Mouse (Mus musculus) heart, embryonic 14.5 days (tissue): Measurements from ENCODE around the gene Aldoc. TPM values are rescaled to one million over a fixed set of nuclear protein-coding genes. Genes with fewer than 3 reads are reported as not detected.

ENCODE experiments used
- ATAC-seq: fragments of 200-750 bp; cut with Nextera tagmentation; 2 replicates; pipeline ENCODE4 v1.8.0; 2017; ENCODE audit warnings: low read depth, moderate TSS enrichment; ENCODE audit not compliant: insufficient number of reproducible peaks, insufficient read depth, low FRiP score
- H3K27ac ChIP-seq, 2 experiments: fragments of 200-500 bp in 1 of 2; fragments of 300-500 bp in 1 of 2; sonication (generic) in 1 of 2; replicated peaks in 1 of 2; 2 replicates each; pipeline ENCODE4 v1.5.1; 2012 to 2014; ENCODE audit warnings: low read depth in 2 of 2, low read length in 2 of 2, control low read depth in 1 of 2, mild to moderate bottlenecking in 1 of 2, mixed read lengths in 1 of 2; ENCODE audit not compliant: control insufficient read depth in 1 of 2, insufficient read depth in 1 of 2
- H3K27me3 ChIP-seq: fragments of 300-500 bp; sonication (generic); 2 replicates; pipeline ENCODE4 v1.6.1; 2014; ENCODE audit warnings: mild to moderate bottlenecking, low read length, control low read depth; ENCODE audit not compliant: control insufficient read depth, insufficient read depth
- H3K36me3 ChIP-seq: fragments of 300-500 bp; sonication (generic); 2 replicates; pipeline ENCODE4 v1.6.1; 2014; ENCODE audit warnings: mild to moderate bottlenecking, control low read depth, low read length, mixed read lengths; ENCODE audit not compliant: control insufficient read depth, insufficient read depth
- H3K4me1 ChIP-seq, 2 experiments: fragments of 200-500 bp in 1 of 2; fragments of 300-500 bp in 1 of 2; sonication (generic) in 1 of 2; 2 replicates each; pipeline ENCODE4 v1.6.1; 2012 to 2014; ENCODE audit warnings: low read length in 2 of 2, control low read depth in 1 of 2, mixed read lengths in 1 of 2; ENCODE audit not compliant: control insufficient read depth in 2 of 2, insufficient read depth in 2 of 2
- H3K4me2 ChIP-seq: fragments of 300-500 bp; sonication (generic); 2 replicates; pipeline ENCODE4 v1.6.1; 2014; ENCODE audit warnings: mild to moderate bottlenecking, low read length
- H3K4me3 ChIP-seq, 2 experiments: fragments of 200-500 bp in 1 of 2; fragments of 300-500 bp in 1 of 2; sonication (generic) in 1 of 2; 2 replicates each; pipeline ENCODE4 v1.5.1; 2012 to 2014; ENCODE audit warnings: low read length in 2 of 2, mild to moderate bottlenecking in 2 of 2, control low read depth in 1 of 2, low read depth in 1 of 2, moderate library complexity in 1 of 2; ENCODE audit not compliant: control insufficient read depth in 1 of 2, insufficient read depth in 1 of 2
- H3K9ac ChIP-seq: fragments of 300-500 bp; sonication (generic); 2 replicates; pipeline ENCODE4 v1.6.1; 2014; ENCODE audit warnings: mild to moderate bottlenecking, low read length
- H3K9me3 ChIP-seq: fragments of 300-500 bp; sonication (generic); 2 replicates; pipeline ENCODE4 v1.6.1; 2016; ENCODE audit warnings: low read length, control low read depth; ENCODE audit not compliant: control insufficient read depth
- WGBS: fragments of 180-500 bp; shearing (Covaris S2); extraction: QIAGEN DNeasy Blood & Tissue Kit; methylation state at CpG from one replicate; pipeline ENCODE4 v1.1.7; 2014; 5-methylcytosine and 5-hydroxymethylcytosine counted together
- polyA plus RNA-seq: library from polyadenylated mRNA; unstranded; fragments of >200 nt; fragmentation: Nextera tagmentation; extraction: Ambion mirVana; gene quantifications from 2 replicates; pipeline ENCODE4 v1.2.1, GENCODE M21; 2014

Gene Aldoc
- polyA plus RNA-seq, 1 experiment from 2014 or later: 30.3 TPM

DNA sequence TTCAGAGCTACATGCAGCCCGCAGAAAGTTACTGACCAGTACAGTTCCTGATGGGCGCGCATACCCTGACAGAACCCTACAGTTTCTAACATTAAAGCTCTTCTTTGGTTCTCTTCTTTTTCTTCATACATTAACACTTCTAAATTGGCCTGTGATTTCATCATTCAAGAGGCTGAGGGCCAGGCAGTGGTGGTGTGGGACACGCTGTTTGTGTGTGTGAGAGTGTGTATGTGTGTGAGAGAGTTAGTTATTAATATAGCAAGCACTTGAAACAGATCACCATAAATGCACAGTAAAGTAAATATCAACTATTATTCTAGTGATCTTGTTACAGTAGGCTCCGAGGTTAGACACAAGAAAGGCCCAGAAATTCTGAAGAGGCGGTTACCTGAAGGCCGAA, 21.9 kb upstream of the Aldoc start:
- WGBS: 65% methylated on average over 7 of the region's 7 CpGs
- peak overlapping the region; percentile 80 for H3K9ac ChIP-seq
- no peak for ATAC-seq

DNA sequence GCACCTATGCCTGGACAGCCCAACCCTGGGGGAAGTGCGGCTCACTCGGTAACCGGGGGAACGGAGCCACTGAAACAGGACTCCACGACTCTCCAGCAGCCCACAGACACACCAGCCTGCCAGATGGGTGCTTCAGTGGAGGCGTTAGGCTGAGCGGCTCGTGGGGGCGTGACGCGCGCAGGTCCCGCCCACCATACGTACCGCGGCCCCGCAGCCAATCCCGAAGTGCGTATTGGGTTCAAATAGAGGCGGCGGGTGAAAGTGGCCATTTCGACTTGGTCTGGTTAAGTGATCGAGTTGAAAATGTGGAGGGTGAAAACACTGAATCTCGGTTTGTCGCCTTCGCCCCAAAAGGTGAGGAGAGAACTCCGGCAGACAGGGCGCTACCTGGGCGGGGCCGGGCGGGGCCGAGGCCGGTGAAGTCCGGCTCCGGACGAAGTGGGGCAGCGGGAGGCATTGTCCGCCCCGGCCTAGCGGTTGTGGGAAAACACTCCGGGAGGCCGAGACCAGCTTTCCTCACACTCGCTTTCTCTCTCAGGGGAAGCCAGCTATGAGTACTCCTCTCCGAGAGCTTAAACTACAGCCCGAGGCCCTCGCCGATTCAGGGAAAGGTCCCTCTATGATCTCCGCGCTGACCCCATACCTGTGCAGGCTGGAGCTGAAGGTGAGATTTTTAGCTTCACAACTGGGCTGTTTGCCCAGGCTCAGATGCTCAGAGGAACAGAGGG, 21.2 kb upstream of the Aldoc start, which contains the start of gene Spag5:
Gene Spag5, plus strand, starts transcription at position 173 of the 728 bp plus-strand sequence.
- WGBS: under 1% methylated on average over 49 of the region's 49 CpGs
- Histone ChIP-seq H3K27me3 (no peaks in the 10 kb centered on the region), H3K36me3 (peaks cover 33% of the 10 kb centered on the region), H3K4me1 (peaks cover 0 to 10% of the 10 kb centered on the region in 2 experiments; a peak in 1 of 4 replicates), H3K27ac (peak within 1 kb of the TSS; percentile 50 to 77; a peak in 3 of 4 replicates), H3K4me2 (peak within 1 kb of the TSS; percentile 89), H3K9ac (peak within 1 kb of the TSS; percentile 80), H3K4me3 (peak within 1 kb of the TSS; percentile 76 to 81), H3K9me3 (no peaks in the 10 kb centered on the region)
- peak; percentile 96 for ATAC-seq

More for the DNA sequence above, 21.9 kb upstream of the Aldoc start:
- peak overlapping the region; percentile 76 to 81 for H3K4me3 ChIP-seq
- H3K4me1 ChIP-seq: peaks cover 0 to 9% of the 10 kb centered on the region in 2 experiments; a peak in 1 of 4 replicates
- H3K27ac ChIP-seq: peak overlapping the region; percentile 43 to 77; a peak in 2 of 4 replicates
- H3K9me3 ChIP-seq: no peaks in the 10 kb centered on the region
- H3K27me3 ChIP-seq: no peaks in the 10 kb centered on the region
- H3K4me2 ChIP-seq: peak overlapping the region; percentile 89
- H3K36me3 ChIP-seq: peaks cover 27% of the 10 kb centered on the region

DNA sequence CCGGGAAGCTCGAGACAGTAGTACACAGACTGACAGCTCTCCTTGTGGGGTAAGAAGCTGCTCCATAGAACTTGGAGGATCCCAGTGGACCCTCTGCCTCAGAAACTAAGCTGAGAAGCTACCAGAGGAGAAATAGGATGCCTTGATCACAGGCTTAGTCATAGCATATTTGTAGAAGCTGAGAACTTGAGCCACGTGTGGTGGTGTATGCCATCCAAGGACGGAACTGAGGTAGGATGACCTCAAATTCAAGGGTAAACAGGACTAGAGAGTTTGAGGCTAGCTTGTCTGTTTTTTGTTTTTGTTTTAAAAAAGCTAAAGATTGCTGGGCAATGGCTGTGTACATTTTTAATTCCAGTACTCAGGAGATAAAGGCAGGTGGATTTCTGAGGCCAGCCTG, 17.5 kb upstream of the Aldoc start:
- Histone ChIP-seq H3K4me2 (no peak overlapping the region), H3K36me3 (peaks cover 62% of the 10 kb centered on the region), H3K27me3 (no peaks in the 10 kb centered on the region), H3K9me3 (no peaks in the 10 kb centered on the region), H3K9ac (no peak overlapping the region), H3K4me1 (peaks cover 0 to 13% of the 10 kb centered on the region in 2 experiments; a peak in 1 of 4 replicates), H3K4me3 (no peak overlapping the region), H3K27ac (no peak overlapping the region)
- 87% methylated on average over 4 of the region's 4 CpGs for WGBS
- no peak for ATAC-seq

DNA sequence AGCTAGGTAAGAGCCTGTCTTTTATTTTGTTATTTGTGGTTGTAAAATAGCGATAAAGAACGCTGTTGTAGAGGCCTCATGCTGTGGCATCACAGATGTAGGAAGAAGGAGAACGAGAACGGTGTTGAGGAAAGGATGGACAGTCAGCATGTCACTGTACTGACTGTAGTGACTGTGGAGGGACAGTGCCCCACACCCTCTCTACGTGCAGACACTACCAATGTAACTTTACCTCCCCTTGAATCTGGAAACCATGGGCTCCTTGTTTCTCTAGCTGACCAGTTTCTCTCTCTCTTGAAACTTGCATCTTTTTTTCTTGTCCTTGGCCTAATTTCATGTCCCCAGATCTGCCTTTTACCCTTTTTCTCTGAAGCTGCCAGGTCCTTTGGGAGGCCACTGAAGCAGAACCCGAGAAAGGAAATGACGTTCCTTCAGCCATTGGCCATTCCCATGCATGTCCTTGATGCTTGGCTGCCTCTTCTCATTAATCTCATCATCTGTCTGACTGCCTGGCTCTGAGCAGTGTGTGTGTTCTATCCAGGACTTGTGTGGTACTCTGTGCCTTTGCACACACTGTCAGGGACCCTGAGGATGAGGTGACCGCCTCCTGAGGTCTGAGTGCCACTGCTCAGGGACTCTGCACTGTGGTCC, 11.8 kb upstream of the Aldoc start:
- no peak for ATAC-seq
- Histone ChIP-seq H3K27ac (no peak overlapping the region), H3K9ac (no peak overlapping the region), H3K9me3 (no peaks in the 10 kb centered on the region), H3K4me1 (0 out of 4 replicates have a peak, but pooled peaks cover 0 to 3% of the 10 kb centered on the region in 2 experiments), H3K4me3 (no peak overlapping the region), H3K27me3 (no peaks in the 10 kb centered on the region), H3K36me3 (peaks cover 83% of the 10 kb centered on the region), H3K4me2 (no peak overlapping the region)
- 90% methylated on average over 8 of the region's 8 CpGs for WGBS

DNA sequence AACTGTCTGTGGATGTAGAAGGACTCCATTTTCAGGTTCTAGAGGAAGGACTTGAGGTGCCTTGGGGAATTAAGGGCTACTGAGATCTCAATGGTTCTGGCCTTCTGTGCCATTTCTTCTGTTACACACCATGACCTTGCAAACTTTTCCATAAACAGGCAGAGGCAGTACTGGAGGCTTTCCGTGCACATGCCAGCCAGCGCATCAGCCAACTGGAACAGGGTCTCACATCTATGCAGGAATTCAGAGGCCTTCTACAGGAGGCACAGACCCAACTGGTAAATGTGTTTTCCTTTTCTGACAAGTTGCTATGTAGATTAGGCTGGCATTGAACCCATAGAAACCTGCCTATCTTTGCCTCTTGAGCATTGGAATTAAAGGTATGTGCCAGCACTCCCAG, 9.1 kb upstream of the Aldoc start:
- no peaks in the 10 kb centered on the region for H3K4me1 ChIP-seq
- 81% methylated on average over 2 of the region's 2 CpGs for WGBS
- no peaks in the 10 kb centered on the region for H3K9me3 ChIP-seq
- ATAC-seq: no peak
- H3K4me2 ChIP-seq: no peak overlapping the region
- H3K27ac ChIP-seq: no peak overlapping the region
- H3K27me3 ChIP-seq: no peaks in the 10 kb centered on the region
- peaks cover 89% of the 10 kb centered on the region for H3K36me3 ChIP-seq
- H3K9ac ChIP-seq: no peak overlapping the region
- H3K4me3 ChIP-seq: no peak overlapping the region

DNA sequence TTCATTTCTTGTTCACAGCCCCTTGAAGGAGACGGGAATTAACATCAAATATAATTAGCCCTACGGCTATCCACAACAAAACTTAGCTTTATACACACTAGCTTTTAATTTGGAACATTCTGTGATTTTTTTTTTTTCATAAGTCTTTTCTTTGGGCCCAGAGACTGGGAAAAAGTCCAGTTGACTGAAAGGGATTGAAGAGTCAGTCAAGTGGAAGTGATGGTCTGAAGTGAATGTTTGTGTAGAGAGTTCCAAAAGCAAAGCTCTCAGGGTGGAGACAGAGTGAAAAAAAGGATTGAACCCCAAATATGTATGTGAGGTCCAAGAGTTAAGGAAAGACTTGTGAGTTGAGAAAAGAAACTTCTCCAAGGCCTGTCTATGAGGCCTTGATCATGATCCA, 4.4 kb upstream of the Aldoc start:
- Histone ChIP-seq H3K4me1 (peaks cover 4 to 11% of the 10 kb centered on the region in 2 experiments; a peak in 3 of 4 replicates), H3K4me3 (no peak overlapping the region), H3K27me3 (no peaks in the 10 kb centered on the region), H3K27ac (no peak overlapping the region), H3K9ac (no peak overlapping the region), H3K4me2 (no peak overlapping the region), H3K9me3 (no peaks in the 10 kb centered on the region), H3K36me3 (peaks cover 86% of the 10 kb centered on the region)
- ATAC-seq: no peak
- 90% methylated on average over 2 of the region's 2 CpGs for WGBS

DNA sequence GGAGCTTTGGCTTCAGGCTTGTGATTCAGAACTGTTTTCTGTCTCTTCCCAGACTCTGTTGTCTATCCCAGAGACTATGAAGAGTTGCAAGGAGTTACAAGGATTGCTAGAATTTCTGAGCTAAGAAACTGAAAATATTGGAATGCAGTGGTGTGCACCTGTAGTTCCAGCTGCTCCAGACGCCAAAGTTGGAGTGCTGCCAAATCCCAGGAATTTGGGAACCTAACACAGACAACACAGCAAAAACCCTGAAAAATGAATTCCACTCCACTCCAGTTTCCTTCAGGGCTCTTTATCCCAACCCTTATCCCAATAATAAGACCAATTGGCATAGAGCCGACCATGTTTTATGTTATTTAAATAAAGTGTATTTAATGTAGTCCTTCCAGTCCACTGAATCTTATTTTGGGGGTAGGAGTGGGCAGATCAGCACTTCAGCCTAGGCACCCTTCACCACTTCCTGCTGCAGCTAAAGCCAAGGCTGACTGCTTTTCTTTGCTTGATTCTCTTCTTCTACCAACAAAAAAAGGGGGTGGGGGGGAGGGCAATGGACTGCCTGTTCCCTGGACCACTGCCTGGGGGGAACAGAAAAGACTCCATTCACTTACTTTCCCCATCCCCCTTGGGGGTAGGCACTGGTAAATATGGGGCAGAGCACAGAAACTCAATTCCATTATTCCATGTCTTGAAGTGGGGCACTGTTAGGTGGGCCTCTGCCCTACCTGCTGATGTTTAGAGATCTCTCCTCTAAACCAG, 514 bp upstream of the Aldoc start:
- Histone ChIP-seq H3K36me3 (peaks cover 49% of the 10 kb centered on the region), H3K4me3 (peak overlapping the region in 1 of 2 experiments; percentile 13; a peak in 1 of 4 replicates), H3K27ac (peak overlapping the region; percentile 46 to 57; a peak in 2 of 4 replicates), H3K9me3 (no peaks in the 10 kb centered on the region), H3K27me3 (no peaks in the 10 kb centered on the region), H3K9ac (no peak overlapping the region), H3K4me1 (peaks cover 8 to 12% of the 10 kb centered on the region in 2 experiments; a peak in 3 of 4 replicates), H3K4me2 (peak overlapping the region; percentile 49)
- ATAC-seq: no peak; the same call in 1 of the 2 replicates
- 52% methylated on average over 2 of the region's 2 CpGs for WGBS
